Mouse (Mus musculus) forebrain, embryonic 12.5 days (tissue): ENCODE results near the gene Dhdh. TPM values are rescaled to one million over a fixed set of nuclear protein-coding genes. Genes with fewer than 3 reads are reported as not detected.
A peak's percentile ranks its signal among the peaks of the same experiment; 100 is the strongest.
"Not testable (repeated sequence)": the region's sequence is repeated elsewhere in the genome, so short reads cannot be mapped to it uniquely, and the experiment has no call there.

ENCODE experiments used
- ATAC-seq: fragments of 200-750 bp; cut with Nextera tagmentation; 2 replicates; pipeline ENCODE4 v1.8.0; 2017; ENCODE audit warnings: moderate TSS enrichment; ENCODE audit not compliant: low FRiP score
- H3K27ac ChIP-seq: fragments of 300-500 bp; sonication (generic); 2 replicates; pipeline ENCODE4 v1.5.1; 2016; ENCODE audit warnings: mild to moderate bottlenecking
- H3K27me3 ChIP-seq: fragments of 300-500 bp; sonication (generic); 2 replicates; pipeline ENCODE4 v1.6.1; 2016; ENCODE audit warnings: mild to moderate bottlenecking
- H3K36me3 ChIP-seq: fragments of 300-500 bp; sonication (generic); replicated peaks from 2 replicates; pipeline ENCODE4 v1.6.1; 2016; ENCODE audit warnings: mild to moderate bottlenecking
- H3K4me1 ChIP-seq: fragments of 300-500 bp; sonication (generic); 2 replicates; pipeline ENCODE4 v1.6.1; 2016
- H3K4me2 ChIP-seq: fragments of 300-500 bp; sonication (generic); 2 replicates; pipeline ENCODE4 v1.6.1; 2016; ENCODE audit warnings: mild to moderate bottlenecking, moderate library complexity
- H3K4me3 ChIP-seq: fragments of 300-500 bp; sonication (generic); replicated peaks from 2 replicates; pipeline ENCODE4 v1.5.1; 2016; ENCODE audit warnings: mild to moderate bottlenecking
- H3K9ac ChIP-seq: fragments of 300-500 bp; sonication (generic); 2 replicates; pipeline ENCODE4 v1.6.1; 2016; ENCODE audit warnings: mild to moderate bottlenecking
- H3K9me3 ChIP-seq: fragments of 300-500 bp; sonication (generic); 2 replicates; pipeline ENCODE4 v1.6.1; 2016
- WGBS: fragments of 180-500 bp; shearing (Covaris S2); methylation state at CpG from one replicate; pipeline ENCODE4 v1.1.7; 2016; 5-methylcytosine and 5-hydroxymethylcytosine counted together
- polyA plus RNA-seq: library from polyadenylated mRNA; unstranded; fragments of >200 nt; fragmentation: Nextera tagmentation; extraction: Ambion mirVana; gene quantifications from 2 replicates; pipeline ENCODE4 v1.2.1, GENCODE M21; 2016

The Dhdh gene
- polyA plus RNA-seq: 3.0 and 3.6 TPM in 2 replicates

DNA sequence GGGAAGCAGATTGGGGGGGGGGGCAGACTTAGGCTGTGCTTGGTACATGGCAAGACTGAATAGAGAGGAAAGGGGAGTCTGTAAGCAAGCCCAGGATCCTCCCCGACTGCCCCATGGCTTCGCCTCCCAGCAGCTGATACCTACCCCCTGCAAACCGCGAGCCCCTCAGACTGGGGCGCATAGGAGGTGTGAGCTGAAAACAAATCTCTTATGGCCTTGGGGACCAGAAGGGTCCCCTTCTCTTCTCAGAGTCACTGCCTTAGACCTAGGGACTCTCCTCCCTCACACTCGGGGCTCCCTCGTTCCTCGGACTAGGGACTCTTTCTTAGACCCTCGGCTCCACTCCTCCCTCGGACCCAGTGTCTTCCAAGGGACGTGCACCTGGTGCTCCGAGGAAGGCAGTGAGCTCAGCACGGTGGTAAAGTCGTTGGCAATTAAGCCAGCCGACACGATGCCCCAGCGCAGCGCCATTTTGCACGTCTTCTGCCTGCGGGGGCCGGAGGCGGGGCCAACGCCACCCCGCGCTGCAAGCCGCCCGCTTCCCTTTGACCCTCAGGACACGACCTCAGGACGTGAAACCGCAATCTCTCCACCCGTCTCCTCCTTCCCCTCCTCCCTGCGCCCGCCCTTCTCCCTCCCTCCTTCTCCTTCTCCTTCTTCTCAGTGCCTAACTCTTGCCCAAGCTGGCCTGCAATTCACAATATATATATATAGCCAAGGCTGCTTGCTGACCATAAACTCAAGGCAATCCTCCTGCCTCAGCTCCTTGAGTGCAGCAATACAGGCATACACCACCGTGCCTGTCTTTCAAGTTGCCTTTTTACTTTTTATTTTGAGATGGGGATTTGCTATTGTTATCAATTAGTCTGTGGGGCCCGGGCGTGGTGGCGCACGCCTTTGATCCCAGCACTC, at the start of gene Dhdh:
Dhdh (minus strand) TSS at position 513 of the 912 bp plus-strand sequence.
- peak; percentile 68 for ATAC-seq
- no peaks in the 10 kb centered on the region for H3K9me3 ChIP-seq
- 8% methylated on average over 38 of the region's 38 CpGs for WGBS
- H3K27me3 ChIP-seq: no peaks in the 10 kb centered on the region
- peak within 1 kb of the TSS; percentile 72 for H3K4me2 ChIP-seq
- H3K4me3 ChIP-seq: peak within 1 kb of the TSS; percentile 43
- H3K36me3 ChIP-seq: peaks cover 8% of the 10 kb centered on the region
- H3K27ac ChIP-seq: peak within 1 kb of the TSS; percentile 60
- H3K4me1 ChIP-seq: peaks cover 25% of the 10 kb centered on the region
- H3K9ac ChIP-seq: peak within 1 kb of the TSS; percentile 58

DNA sequence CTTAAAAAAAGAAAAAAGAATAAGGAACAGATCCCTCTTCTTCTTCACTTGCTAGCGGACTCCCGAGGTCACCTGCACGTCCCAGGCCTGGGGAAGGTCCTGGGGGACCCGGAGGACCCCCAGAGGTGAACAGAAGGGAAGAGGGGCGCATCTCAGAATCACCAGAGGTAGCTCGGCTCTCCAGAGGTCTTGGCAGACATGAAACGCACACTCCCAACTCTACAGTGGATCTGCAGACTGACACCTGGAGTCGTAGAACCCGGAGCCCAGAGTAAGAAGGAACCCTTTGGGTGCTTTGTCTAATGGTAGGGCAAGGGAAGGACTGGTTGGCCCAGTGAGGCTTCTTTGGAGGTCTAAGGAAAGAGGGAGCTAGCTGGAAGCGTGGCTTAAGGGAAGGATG, 49.0 kb upstream of the Dhdh start:
- 78% methylated on average over 10 of the region's 10 CpGs for WGBS
- Histone ChIP-seq H3K4me3 (peak overlapping the region; percentile 55), H3K27ac (no peak overlapping the region), H3K27me3 (no peaks in the 10 kb centered on the region; the same call in 1 of the 2 replicates), H3K4me1 (peaks cover 7% of the 10 kb centered on the region; the same call in 1 of the 2 replicates), H3K9me3 (no peaks in the 10 kb centered on the region), H3K9ac (peak overlapping the region; percentile 70), H3K36me3 (no peaks in the 10 kb centered on the region), H3K4me2 (peak overlapping the region; percentile 76)
- ATAC-seq: peak; percentile 33; the same call in 1 of the 2 replicates

DNA sequence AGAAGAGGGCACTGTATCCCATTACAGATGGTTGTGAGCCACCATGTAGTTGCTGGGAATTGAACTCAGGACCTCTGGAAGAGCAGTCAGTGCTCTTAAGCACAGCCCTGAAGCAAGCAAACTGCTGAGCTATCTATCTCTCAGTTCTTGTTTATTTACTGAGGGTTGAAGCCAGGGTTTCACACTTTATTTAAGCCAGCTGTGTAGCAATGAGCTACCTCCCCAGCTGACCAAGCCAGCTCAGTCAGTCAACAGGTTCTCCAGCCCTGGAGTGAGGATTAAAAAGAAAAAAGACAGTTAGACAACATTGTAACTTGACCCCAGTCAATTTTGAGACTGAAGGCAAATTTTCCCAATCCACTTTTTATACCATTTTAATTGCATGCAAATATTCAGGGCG, 47.1 kb upstream of the Dhdh start:
- H3K9me3 ChIP-seq: no peaks in the 10 kb centered on the region
- H3K4me3 ChIP-seq: no peak overlapping the region
- no peaks in the 10 kb centered on the region for H3K36me3 ChIP-seq
- WGBS: 84% methylated on average over 1 of the region's 1 CpGs
- no peak for ATAC-seq
- H3K27ac ChIP-seq: no peak overlapping the region
- H3K9ac ChIP-seq: no peak overlapping the region
- no peak overlapping the region for H3K4me2 ChIP-seq
- no peaks in the 10 kb centered on the region; the same call in 1 of the 2 replicates for H3K27me3 ChIP-seq
- peaks cover 7% of the 10 kb centered on the region; the same call in 1 of the 2 replicates for H3K4me1 ChIP-seq

DNA sequence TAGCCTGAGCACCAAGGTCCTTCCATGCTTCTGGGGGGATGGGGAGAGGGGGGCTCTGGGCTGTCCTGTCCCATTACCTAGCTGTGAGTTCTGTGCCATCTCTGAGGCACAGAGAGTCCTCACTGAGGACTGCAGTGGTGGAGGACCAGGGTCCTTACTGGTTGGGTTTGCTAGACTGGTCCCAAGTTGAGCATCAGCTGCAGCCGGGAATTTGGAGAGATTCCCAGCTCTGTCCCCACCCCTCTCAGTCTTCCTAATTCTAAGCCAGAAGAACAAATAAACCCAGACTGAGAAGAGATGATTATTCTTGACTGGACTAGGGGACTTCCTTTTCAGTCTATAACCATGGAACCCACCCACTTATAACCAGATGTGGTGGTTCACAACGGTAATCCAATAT, 42.0 kb upstream of the Dhdh start:
- Histone ChIP-seq H3K27ac (no peak overlapping the region), H3K4me1 (no peaks in the 10 kb centered on the region), H3K9ac (no peak overlapping the region), H3K9me3 (no peaks in the 10 kb centered on the region), H3K36me3 (no peaks in the 10 kb centered on the region), H3K27me3 (0 out of 2 replicates have a peak, but pooled peaks cover 4% of the 10 kb centered on the region), H3K4me3 (no peak overlapping the region), H3K4me2 (no peak overlapping the region)
- 76% methylated on average over 2 of the region's 2 CpGs for WGBS
- ATAC-seq: no peak

DNA sequence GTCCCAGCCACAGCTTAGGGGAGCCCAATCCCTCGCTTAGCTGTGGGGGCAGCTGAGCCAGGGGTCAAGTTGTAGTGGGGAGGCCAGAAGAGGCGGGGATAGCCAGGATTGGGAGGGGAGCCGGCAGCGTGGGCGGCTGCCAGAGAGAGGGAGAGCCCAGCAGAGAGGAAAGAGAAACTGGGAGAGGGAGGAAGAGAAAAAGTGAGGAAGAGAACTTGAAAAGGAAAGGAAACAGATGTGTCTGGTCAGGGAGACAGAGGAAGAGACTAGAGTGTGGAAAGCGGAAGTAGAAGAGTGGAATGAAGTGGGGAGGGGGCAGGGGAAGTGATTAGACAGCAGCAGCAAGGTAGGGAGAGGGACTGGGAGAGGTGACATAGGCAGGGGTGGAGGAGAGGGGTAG, 40.9 kb upstream of the Dhdh start:
- H3K4me2 ChIP-seq: no peak overlapping the region
- no peak overlapping the region for H3K27ac ChIP-seq
- WGBS: 32% methylated on average over 6 of the region's 6 CpGs
- no peaks in the 10 kb centered on the region for H3K9me3 ChIP-seq
- 0 out of 2 replicates have a peak, but pooled peaks cover 4% of the 10 kb centered on the region for H3K27me3 ChIP-seq
- ATAC-seq: no peak
- H3K36me3 ChIP-seq: no peaks in the 10 kb centered on the region
- H3K9ac ChIP-seq: no peak overlapping the region
- H3K4me3 ChIP-seq: no peak overlapping the region
- peaks cover 12% of the 10 kb centered on the region for H3K4me1 ChIP-seq

DNA sequence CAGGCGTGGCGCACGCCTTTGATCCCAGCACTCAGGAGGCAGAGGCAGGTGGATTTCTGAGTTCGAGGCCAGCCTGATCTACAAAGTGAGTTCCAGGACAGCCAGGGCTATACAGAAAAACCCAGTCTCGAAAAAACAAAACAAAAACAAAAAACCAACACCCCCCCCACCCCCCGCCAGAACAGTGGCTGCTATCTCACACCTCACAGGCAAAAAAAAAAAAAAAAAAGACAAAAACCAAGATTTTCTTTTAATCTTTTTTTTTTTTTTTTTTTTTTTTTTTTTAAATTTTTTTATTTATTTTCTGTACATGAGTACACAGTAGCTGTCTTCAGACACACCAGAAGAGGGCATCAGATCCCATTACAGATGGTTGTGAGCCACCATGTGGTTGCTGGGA, 38.6 kb upstream of the Dhdh start:
- not testable (repeated sequence) for H3K36me3 ChIP-seq, H3K9ac ChIP-seq, H3K27ac ChIP-seq, ATAC-seq, H3K4me3 ChIP-seq, H3K9me3 ChIP-seq, H3K27me3 ChIP-seq, H3K4me2 ChIP-seq
- H3K4me1 ChIP-seq: peaks cover 19% of the 10 kb centered on the region
- 88% methylated on average over 6 of the region's 6 CpGs for WGBS

DNA sequence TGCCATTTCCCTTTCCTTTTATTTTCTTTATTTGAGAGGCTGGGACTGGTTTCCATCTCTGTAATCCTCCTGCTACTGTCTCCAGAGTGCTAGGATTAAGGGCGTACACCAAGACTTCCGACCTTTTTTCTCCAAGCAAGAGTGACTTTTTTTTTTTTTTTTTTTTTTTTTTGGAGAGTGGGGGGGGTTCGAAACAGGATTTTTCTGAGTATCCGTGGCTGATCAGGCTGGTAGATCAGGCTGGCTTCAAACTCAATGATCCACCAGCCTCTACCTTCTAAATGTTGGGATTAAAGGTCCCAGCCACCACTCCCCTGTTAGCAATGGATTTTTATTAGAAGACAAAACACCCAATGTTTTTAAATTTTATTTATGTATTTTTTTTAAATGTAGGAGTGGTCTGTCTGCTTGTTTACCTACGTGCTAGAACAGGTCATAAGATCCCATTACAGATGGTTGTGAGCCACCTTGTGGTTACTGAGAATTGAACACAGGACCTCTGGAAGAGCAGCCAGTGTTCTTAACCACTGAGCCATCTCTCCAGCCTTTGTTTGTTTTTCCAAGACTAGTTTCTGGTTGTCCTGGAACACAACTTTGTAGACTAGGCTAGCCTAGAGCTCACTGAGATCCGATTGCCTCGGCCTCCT, 38.0 kb upstream of the Dhdh start:
- Histone ChIP-seq H3K36me3 (0 out of 2 replicates have a peak, but pooled peaks cover 4% of the 10 kb centered on the region), H3K27me3 (0 out of 2 replicates have a peak, but pooled peaks cover 4% of the 10 kb centered on the region), H3K4me2 (peak overlapping the region; percentile 80), H3K9ac (peak overlapping the region; percentile 78), H3K4me3 (peak overlapping the region; percentile 66), H3K4me1 (peaks cover 19% of the 10 kb centered on the region), H3K9me3 (no peaks in the 10 kb centered on the region), H3K27ac (peak overlapping the region; percentile 63; the same call in 1 of the 2 replicates)
- ATAC-seq: no peak; the same call in 1 of the 2 replicates
- WGBS: 23% methylated on average over 7 of the region's 7 CpGs

DNA sequence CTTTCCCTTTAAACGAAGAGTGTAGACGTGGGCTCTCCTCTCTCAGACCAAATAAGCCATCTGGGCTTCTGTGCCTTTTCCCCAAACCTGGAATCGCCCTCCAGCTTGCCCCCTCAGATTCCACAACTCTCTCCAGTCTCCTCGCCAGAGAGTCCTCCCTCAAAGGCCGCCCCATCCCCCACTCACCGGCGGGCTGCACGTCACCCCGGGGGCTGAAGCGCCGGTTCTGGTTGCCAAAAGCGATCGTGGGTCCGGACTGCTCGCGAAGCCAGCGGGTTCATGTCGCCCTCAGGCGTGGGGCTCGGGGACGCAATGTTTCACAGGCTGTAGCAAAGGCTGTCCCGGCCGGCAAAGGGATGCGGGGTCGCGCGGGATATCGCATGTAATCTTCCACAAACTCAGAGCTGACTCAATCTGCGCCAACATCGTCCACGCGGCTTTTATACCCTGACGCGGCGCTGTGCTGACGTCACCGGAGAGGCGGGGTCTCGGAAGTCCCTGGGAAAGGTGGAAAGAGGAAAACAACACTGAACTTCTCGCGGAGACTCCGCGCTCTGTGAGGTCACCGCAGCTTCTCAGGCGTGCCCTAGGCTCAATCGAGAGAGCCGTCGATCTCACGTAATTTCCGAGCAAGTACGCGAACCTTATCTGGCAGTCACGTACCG, 37.3 kb upstream of the Dhdh start, which contains the start of the genes Ppp1r15a and Plekha4:
Ppp1r15a (minus strand) TSS at position 460 of the 665 bp plus-strand sequence.
Plekha4 (plus strand) TSS at position 522 of the 665 bp plus-strand sequence.
- Histone ChIP-seq H3K4me1 (peaks cover 19% of the 10 kb centered on the region), H3K27me3 (0 out of 2 replicates have a peak, but pooled peaks cover 4% of the 10 kb centered on the region), H3K27ac (peak within 1 kb of the TSS; percentile 77), H3K4me3 (peak within 1 kb of the TSS; percentile 66), H3K36me3 (0 out of 2 replicates have a peak, but pooled peaks cover 4% of the 10 kb centered on the region), H3K4me2 (peak within 1 kb of the TSS; percentile 80), H3K9me3 (no peaks in the 10 kb centered on the region), H3K9ac (peak within 1 kb of the TSS; percentile 78)
- under 1% methylated on average over 54 of the region's 54 CpGs for WGBS
- ATAC-seq: peak; percentile 83

DNA sequence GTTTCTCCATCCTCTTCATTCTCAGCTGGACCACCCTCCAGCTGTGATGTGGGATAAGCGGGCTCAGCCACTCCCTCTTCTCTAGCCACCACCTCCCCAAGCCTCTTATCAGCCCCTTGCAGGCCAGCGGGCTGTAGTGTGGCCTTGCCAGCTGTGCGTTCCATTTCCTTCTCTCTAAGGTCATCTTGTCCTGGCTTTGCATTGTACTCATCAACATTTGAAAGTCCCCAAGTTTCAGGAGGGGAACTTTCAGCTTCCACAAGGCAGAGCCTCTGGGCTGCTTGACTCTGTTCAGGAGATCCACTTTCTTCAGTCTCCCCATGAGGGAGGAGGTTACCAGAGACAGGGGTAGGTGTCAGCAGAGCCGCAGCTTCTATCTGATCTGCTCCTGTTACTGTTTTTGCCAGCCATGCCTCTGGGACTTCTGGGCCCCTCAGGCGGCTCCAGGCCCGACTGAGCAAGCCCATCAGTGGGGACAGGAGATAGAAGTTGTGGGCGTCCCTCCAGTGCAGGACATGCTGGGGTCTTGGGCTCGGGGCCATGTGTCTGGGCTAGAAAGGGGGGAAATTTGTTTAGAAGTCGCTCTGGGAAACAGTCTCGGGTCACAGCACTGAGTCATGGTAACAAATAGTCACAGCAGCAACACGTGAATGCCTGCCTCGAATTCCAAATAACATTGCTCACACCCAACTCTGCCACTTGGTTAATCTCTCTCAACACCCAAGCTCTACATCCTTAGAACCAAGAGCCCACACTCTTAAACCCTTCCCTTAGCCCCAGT, 36.4 kb upstream of the Dhdh start:
- Histone ChIP-seq H3K27me3 (no peaks in the 10 kb centered on the region), H3K4me1 (peaks cover 19% of the 10 kb centered on the region), H3K9ac (peak overlapping the region; percentile 78), H3K36me3 (0 out of 2 replicates have a peak, but pooled peaks cover 4% of the 10 kb centered on the region), H3K4me3 (peak overlapping the region; percentile 66), H3K27ac (peak overlapping the region; percentile 77; the same call in 1 of the 2 replicates), H3K9me3 (no peaks in the 10 kb centered on the region), H3K4me2 (peak overlapping the region; percentile 80)
- no peak for ATAC-seq
- 46% methylated on average over 12 of the region's 12 CpGs for WGBS

DNA sequence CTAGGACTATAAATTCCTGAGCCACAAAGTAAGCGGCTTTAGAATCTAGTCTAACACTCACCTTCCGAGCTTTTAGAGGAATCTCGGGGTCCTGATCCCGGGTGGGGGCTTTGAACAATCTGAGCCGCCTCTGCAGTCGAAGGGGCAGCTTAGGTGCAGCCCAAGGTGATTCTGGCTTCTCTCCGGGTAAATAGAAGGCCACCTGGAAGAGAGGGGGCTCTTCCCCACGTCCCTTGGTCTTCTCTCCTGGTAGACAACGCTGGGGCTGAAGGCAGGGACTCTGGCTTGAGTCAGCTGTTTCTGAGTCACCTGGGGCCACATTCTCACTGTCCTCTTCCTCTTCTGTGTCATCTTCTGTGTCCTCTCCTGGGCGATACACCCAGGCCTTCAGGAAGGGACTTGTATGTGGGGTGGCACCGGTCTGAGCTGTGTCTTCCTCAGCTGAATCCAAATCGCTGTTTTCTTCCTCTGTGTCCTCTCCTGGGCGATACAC, 35.1 kb upstream of the Dhdh start:
- WGBS: 89% methylated on average over 13 of the region's 13 CpGs
- H3K4me3 ChIP-seq: no peak overlapping the region

More for the DNA sequence above, 35.1 kb upstream of the Dhdh start:
- Histone ChIP-seq H3K9me3 (no peaks in the 10 kb centered on the region), H3K4me2 (no peak overlapping the region), H3K4me1 (peaks cover 19% of the 10 kb centered on the region), H3K36me3 (0 out of 2 replicates have a peak, but pooled peaks cover 4% of the 10 kb centered on the region), H3K27ac (no peak overlapping the region), H3K9ac (no peak overlapping the region), H3K27me3 (no peaks in the 10 kb centered on the region)
- ATAC-seq: no peak
